Mouse (Mus musculus) Patski (cell line): ENCODE measurements around the gene Fat2. TPM values are rescaled to one million over a fixed set of nuclear protein-coding genes. Genes with fewer than 3 reads are reported as not detected.

Source experiments
- ATAC-seq: fragments of 100-300 bp; one replicate; pipeline ENCODE4 v1.8.0; 2021
- CTCF ChIA-PET: fragments of 350-600 bp; sonication (Branson Sonifier 250); formaldehyde crosslinking; loops from one replicate; lab custom pipeline; 2022; ENCODE audit warnings: inconsistent platforms; lab: Charles Lee
- POLR2A ChIA-PET: fragments of 350-600 bp; sonication (Branson Sonifier 250); formaldehyde crosslinking; loops from one replicate; lab custom pipeline; 2022; ENCODE audit warnings: antibody characterized with exemption, inconsistent platforms; lab: Charles Lee
- DNase-seq: peaks from one replicate; pipeline ENCODE4 v3.0.0-alpha.2; 2011; ENCODE audit warnings: low read depth, low spot score
- H3K27me3 ChIP-seq: fragments of 371-371 bp; one replicate; pipeline ENCODE4 v1.5.1; 2021
- CTCF ChIP-seq: fragments of 100-300 bp; IDR thresholded peaks from one replicate; pipeline ENCODE4 v1.5.1; 2021
- in situ Hi-C: fragments of 300-500 bp; cut with MboI; formaldehyde crosslinking; loops from 3 replicates; pipeline ENCODE4 v1.11.1; 2018; ENCODE audit warnings: low pct_unique_long_range_greater_than_20kb, mixed read lengths
- polyA plus RNA-seq: library from polyadenylated mRNA; unstranded; gene quantifications from one replicate; pipeline ENCODE4 v1.2.3, GENCODE M21; 2021

Gene Fat2
- 4.2 TPM for polyA plus RNA-seq

DNA sequence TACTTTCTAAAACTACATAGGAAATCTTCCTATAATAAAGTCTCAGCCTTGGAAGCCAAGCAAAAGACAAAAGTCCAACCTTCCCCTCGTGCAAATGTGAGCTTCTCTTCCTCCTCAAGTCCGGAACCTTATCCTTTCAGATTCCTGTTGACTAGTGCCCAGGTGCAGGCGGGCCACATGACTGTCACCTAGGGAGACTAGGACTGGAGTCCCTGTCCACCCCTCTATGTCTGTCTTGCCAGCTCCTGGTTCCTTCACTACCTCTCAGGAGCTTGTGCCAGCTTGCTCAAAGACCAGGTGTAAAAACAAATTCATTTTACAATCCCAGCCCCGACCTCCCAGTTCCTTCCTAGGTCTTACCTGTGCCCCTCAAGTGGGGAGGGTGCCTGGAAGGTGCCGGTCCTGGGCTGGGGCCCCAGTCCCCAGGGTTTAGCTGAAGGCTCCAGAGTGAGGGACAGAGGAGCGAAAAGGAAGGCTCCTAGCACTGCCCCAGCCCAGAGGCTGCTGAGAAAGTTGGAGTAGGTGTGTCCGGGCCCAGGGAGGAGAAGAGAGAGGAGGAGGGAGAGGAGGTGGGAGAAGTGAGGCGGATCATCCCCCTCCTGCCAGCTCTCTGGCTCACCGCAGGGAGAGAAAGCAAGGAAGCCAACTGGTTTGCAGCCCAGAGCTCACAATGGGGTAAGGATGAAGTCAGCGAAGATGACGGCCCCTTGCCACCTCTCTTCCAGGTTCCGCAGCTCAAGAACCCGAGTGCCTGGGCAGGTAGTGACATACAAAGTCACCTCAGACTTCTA, at the start of gene Fat2:
TSS of gene Fat2 (minus strand) at position 464 of the 791 bp plus-strand sequence.
- ChIA-PET CTCF (interaction anchor here (1.0 to 2.0 kb wide), 4 partner anchors 16 to 50 kb away, joined by 3 to 6 read pairs (median 4); no protein-coding TSS in a partner anchor), POLR2A (interaction anchor here (0.6 to 1.5 kb wide), 3 partner anchors 11 to 262 kb away, joined by 3 to 4 read pairs (median 3); no protein-coding TSS in a partner anchor)
- TF ChIP-seq CTCF = no peak
- ATAC-seq (peak; percentile 73), DNase-seq (no peak)
- in situ Hi-C loops = no loop called here
- no peaks in the 10 kb centered on the region for H3K27me3 ChIP-seq

DNA sequence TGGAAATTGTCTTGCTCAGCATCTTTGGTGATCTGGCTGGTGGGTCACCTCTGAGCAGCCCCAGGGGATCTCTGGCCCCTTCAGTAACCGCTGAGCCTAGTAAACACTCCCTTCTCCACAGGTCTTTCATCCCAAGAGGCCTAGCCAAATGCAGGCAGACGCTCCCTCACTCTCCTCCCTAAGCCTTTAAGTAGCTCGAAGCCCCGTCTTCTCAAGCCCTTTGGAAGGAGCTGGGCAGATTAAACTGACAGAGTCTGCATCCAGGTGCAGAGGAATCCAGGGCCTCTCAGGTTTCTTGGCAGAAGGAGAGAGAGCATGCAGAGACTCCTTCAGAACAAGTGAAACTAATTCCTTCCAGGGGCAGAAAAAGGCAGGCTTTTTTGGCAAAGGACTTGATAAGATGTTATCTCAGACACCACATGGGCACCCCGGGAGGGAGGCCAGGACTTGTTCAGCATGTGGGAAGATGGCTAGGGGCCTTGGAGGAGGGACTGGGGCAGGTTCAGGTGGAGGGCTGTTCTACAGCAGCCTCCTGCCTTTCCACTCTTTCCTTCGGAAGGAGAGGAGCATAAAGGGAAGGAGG, 47.2 kb upstream of the Fat2 start:
- no peak for ATAC-seq
- ChIA-PET POLR2A (no interaction called here), CTCF (interaction anchor here (1.3 to 2.0 kb wide), 3 partner anchors 63 to 179 kb away, joined by 4 to 6 read pairs (median 6); partner anchors contain the start of gene Slc36a1)
- no peak for DNase-seq
- H3K27me3 ChIP-seq = no peaks in the 10 kb centered on the region
- no peak for TF ChIP-seq CTCF
- in situ Hi-C loops = loop anchor here (5.0 kb wide), 1 partner anchor 181 kb away; the partner anchor contains the start of gene Slc36a1

DNA sequence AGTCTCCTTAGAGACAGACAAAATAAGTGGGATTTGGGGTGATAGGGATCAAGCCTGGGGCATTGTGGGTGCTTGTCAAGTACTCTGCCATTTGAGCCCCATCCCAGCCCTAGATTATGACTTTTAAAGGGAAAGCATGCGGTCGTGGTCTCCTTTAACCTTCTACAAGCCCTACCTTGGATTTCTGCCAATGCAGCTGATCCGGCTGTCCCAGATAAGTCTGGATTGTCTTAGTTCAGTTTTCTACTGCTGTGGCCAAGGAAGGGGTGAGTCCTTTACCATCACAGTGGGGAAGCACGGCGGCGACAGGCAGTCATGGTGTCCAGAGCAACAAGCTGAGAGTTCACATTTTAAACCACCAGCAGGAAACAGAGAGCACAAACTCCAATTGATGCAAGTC, 44.5 kb upstream of the Fat2 start:
- in situ Hi-C loops = loop anchor here (5.0 kb wide), 1 partner anchor 179 kb away; the partner anchor contains the start of gene Slc36a1
- no peak for TF ChIP-seq CTCF
- H3K27me3 ChIP-seq = no peaks in the 10 kb centered on the region
- ATAC-seq (no peak), DNase-seq (no peak)
- POLR2A ChIA-PET = no interaction called here
- CTCF ChIA-PET = interaction anchor here (1.1 to 1.5 kb wide), 2 partner anchors 8 to 106 kb away, joined by 3 read pairs; no protein-coding TSS in a partner anchor

DNA sequence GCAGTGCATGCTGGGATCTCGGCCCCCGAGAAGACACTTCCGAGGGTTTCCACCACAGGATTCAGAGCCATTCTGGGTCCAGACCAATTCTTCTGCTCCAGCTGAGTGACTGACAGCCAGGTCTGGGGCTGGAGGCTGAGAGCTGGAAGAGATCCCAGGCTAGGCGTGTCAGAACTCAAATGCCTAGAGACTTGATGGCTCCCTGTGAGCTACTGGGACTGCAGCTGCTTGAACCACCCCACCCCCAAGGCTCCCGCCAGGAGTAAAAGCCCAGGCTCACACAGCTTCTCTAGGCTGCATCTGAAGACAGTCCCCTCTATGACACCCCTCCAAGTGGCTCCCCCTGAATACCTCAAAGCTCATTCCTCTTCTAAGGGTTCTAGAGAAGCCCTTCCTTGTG, 42.0 kb upstream of the Fat2 start:
- no peak for DNase-seq
- ATAC-seq = no peak
- ChIA-PET CTCF (interaction anchor here (0.9 to 1.9 kb wide), 5 partner anchors 11 to 220 kb away, joined by 3 to 5 read pairs (median 4); partner anchors contain the start of gene Slc36a1), POLR2A (no interaction called here)
- H3K27me3 ChIP-seq = no peaks in the 10 kb centered on the region
- no peak for TF ChIP-seq CTCF
- in situ Hi-C loops = no loop called here

DNA sequence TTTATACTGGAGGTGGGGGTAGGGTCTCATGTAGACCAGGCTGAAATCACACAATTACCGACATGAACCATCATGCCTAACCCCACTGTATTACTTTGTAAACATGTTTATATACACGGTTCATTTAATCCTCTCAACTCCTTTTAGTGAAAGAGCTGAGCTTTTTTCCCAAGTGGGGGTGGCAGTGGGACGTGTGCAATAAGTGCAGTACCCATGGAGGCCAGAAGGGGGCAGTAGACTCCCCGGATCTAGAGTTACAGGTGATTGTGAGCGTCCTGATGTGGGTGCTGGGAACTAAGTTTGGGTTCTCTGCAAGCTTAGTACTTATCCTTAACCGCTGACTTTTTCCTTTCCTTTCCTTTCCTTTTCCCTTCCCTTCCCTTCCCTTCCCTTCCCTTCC, 37.5 kb upstream of the Fat2 start:
- no peak for TF ChIP-seq CTCF
- DNase-seq = no peak
- in situ Hi-C loops = no loop called here
- POLR2A ChIA-PET = interaction anchor here (0.8 kb wide), 1 partner anchor 8 kb away, joined by 3 read pairs; no protein-coding TSS in a partner anchor
- H3K27me3 ChIP-seq = no peaks in the 10 kb centered on the region
- CTCF ChIA-PET = interaction anchor here (1.1 to 1.9 kb wide), 4 partner anchors 13 to 72 kb away, joined by 3 to 9 read pairs (median 4); no protein-coding TSS in a partner anchor
- ATAC-seq = no peak

DNA sequence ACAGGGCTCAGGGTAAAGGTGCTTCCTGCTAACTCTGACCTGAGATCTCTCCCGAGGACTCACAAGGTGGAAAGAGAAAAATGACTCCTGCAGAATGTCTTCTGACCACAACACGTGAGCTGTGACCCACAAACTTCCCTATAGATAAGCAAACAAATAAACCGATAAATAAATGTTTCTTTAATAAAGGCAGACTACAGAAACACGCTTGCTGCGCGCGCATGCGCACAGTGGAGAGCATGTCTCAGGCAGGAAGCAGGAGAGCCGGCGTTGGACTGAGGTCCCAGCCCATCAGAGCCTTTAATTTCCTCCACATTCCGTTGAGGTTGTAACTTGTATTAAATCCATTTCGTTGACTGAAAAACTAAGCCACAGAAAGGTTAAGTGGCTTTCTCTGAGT, 37.0 kb upstream of the Fat2 start:
- in situ Hi-C loops = no loop called here
- ATAC-seq (no peak), DNase-seq (no peak)
- POLR2A ChIA-PET = interaction anchor here (0.8 kb wide), 1 partner anchor 9 kb away, joined by 3 read pairs; no protein-coding TSS in a partner anchor
- no peaks in the 10 kb centered on the region for H3K27me3 ChIP-seq
- TF ChIP-seq CTCF = no peak
- CTCF ChIA-PET = interaction anchor here (0.7 to 1.9 kb wide), 4 partner anchors 12 to 67 kb away, joined by 3 to 9 read pairs (median 4); no protein-coding TSS in a partner anchor

DNA sequence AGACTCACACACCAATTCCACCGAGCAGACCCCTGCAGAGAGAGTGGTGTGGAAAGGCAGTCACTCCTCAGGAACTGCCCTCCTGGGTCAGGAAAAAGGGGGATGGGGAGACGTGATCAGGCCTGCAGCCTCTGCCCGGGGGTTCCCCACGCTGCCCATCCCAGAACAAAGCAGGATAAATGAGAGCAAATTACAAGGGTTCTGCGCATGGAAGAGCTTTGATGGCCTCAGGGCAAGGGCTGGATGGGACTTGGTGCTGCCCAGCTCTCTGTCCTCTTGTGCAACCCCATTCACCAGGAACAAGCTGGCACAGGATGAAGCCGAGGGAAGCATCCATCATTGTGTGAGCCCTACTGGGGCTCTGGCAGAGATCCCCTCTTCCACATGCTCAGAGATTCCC, 35.6 kb upstream of the Fat2 start:
- CTCF ChIA-PET = interaction anchor here (1.2 to 1.9 kb wide), 2 partner anchors 14 to 285 kb away, joined by 3 to 9 read pairs; no protein-coding TSS in a partner anchor
- in situ Hi-C loops = no loop called here
- no peaks in the 10 kb centered on the region for H3K27me3 ChIP-seq
- peak; percentile 65 for DNase-seq
- POLR2A ChIA-PET = interaction anchor here (0.6 to 1.5 kb wide), 3 partner anchors 9 to 51 kb away, joined by 3 to 5 read pairs (median 4); no protein-coding TSS in a partner anchor
- no peak for TF ChIP-seq CTCF
- peak; percentile 84 for ATAC-seq

DNA sequence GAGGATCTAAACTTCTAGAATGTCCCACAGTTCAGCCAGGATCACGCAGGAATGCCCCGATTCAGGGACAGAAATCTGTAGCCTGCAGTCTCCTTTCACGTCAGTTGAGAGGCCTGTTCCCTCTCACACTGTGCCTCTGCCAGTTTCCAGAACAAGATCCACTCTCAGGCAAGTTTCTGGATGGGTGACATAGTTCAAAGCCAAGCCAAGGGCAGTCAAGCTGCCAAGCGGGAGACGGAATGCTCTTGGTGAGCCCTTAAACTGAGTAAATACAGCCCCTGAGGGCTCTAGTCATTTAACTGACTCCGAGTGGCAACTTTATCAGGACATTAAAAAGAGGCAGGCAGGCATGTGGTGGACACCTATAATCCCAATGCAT, 32.7 kb upstream of the Fat2 start:
- ChIA-PET CTCF (no interaction called here), POLR2A (no interaction called here)
- DNase-seq (no peak), ATAC-seq (no peak)
- no peak for TF ChIP-seq CTCF
- H3K27me3 ChIP-seq = no peaks in the 10 kb centered on the region
- in situ Hi-C loops = no loop called here

DNA sequence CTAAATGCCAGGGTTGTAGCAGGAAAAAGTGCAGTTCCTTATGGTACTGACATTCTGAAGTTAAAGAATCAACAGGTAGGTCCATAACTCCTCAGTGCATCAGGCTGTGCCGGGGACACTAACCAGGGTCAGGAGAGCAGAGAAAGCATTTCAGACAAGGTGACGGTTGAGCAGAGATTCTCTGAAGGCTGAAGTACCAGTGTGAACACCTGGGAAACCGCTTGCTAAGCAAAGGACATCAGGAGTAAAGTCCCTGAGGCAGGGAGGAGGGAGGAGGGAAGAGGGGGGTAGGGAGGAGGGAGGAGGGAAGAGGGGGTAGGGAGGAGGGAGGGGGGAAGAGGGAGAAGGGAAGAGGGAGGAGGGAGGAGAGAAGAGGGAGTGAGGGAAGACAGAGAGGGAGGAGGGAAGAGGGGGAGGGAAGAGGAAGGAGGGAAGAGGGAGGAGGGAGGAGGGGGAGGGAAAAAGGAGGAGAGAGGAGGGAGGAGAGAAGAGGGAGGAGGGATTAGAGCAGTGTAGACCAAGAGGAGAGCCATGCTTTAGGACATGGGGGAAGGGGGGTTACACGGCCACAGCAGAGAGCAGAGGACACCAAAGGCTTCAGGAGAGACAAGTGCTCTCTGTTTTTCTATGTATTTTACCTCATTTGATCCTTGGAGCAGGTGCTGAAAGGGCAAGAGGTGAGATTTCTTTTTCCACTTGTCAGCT, 32.2 kb upstream of the Fat2 start:
- in situ Hi-C loops = no loop called here
- ChIA-PET POLR2A (no interaction called here), CTCF (no interaction called here)
- ATAC-seq (no peak), DNase-seq (no peak)
- H3K27me3 ChIP-seq = no peaks in the 10 kb centered on the region
- TF ChIP-seq CTCF = no peak

DNA sequence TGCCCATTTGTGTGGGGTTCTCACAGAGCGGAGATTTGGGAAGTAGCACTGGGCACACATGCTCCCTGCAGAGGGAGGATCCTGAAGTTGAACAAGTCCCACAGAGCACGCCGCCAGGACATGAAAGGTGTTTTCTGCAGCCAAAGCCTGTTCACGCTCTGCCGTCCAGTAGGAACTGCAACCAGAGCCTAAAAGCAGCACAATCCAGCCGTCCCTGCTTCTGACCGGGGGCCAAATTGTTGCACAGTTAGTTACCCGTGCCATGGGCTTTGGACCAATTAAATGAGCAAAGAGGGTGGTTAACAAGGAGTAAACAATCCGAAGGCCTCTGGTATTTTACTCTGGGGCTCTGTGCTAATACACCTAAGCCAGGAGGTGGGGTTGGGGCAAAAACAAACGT, 31.4 kb upstream of the Fat2 start:
- no peak for ATAC-seq
- no peaks in the 10 kb centered on the region for H3K27me3 ChIP-seq
- no peak for DNase-seq
- in situ Hi-C loops = no loop called here
- ChIA-PET POLR2A (no interaction called here), CTCF (no interaction called here)
- no peak for TF ChIP-seq CTCF
